Mouse (Mus musculus): Measurements from ENCODE around the gene Igsf21. TPM values are rescaled to one million over a fixed set of nuclear protein-coding genes. Genes with fewer than 3 reads are reported as not detected.

Igsf21 gene
- polyA plus RNA-seq, 1 experiment, result 58.2 TPM

DNA sequence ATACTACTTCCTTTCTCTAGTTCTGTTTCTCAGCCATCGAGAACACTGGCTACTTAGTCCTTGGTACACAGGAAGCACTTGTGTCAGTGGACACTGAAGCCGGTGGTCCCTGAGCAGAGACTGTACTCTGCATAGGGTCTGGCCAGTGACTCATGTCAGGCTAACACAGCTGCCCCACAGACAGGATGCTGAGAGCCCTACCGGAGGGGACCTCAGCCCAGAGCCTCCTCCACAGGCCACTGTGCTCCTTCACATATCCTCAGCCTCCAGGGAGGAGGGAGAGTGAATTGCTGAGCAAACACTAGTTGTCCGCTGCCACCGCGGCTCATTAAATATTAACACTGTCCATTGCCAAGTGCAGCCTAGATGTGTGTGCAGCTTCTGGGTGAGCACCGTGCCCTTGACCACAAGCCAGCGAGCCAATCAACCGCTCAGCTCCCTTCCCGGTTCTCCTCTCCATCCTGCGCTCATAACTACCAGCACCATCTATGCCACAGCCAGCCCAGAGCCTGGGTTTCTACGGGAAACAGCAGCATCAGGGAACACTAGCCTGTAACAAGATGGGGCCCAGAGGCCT, 42.8 kb downstream of the Igsf21 start:
- no peak for DNase-seq (ENCODE audit: extremely low spot score in 1 of 2, low spot score in 1 of 2)

DNA sequence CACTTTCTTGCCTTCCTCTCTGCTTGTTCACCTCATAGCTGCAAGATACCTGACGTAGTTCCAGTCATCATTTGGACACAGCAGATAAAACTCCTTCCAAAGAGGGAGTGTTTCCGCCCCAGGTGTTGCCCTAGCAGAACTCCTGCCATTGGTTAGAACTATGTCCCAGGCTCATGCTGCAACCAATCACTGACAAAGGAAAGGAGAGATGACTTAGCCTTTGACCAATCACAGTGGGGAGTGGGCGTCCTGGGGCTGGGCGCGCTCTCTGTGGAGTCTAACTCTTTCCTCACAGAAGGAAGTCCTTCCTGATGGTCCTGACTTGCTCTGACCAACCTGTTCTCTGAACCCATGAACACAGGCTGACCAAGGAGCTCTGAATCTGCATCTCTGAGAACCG, 44.4 kb downstream of the Igsf21 start:
- no peak for DNase-seq (ENCODE audit: extremely low spot score in 1 of 2, low spot score in 1 of 2)

GRCm38 (mm10) chr4:140200296-140200695, 46.3 kb downstream of the Igsf21 start:
- DNase-seq (ENCODE audit: extremely low spot score in 1 of 2, low spot score in 1 of 2), result no peak

DNA sequence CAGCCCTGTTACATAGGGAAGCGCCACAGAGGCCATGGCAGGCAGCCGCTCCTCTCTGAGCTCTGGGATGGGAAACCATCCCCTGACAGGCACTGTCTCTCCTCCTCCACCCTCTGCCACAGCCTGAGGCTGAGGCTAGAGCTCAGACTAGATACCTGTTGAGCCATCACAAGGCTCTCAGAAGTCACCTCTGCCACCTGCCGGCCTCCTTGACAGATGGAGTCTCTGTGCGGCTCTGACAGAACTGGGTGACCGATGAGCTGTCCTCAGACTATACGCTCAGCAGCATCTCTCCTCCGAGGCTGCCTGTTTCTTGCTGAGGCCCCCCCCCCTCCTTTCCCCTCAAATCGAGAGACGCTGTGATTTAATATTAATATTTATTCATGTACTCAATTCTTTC, 49.9 kb downstream of the Igsf21 start:
- no peak for DNase-seq (ENCODE audit: extremely low spot score in 1 of 2, low spot score in 1 of 2)

DNA sequence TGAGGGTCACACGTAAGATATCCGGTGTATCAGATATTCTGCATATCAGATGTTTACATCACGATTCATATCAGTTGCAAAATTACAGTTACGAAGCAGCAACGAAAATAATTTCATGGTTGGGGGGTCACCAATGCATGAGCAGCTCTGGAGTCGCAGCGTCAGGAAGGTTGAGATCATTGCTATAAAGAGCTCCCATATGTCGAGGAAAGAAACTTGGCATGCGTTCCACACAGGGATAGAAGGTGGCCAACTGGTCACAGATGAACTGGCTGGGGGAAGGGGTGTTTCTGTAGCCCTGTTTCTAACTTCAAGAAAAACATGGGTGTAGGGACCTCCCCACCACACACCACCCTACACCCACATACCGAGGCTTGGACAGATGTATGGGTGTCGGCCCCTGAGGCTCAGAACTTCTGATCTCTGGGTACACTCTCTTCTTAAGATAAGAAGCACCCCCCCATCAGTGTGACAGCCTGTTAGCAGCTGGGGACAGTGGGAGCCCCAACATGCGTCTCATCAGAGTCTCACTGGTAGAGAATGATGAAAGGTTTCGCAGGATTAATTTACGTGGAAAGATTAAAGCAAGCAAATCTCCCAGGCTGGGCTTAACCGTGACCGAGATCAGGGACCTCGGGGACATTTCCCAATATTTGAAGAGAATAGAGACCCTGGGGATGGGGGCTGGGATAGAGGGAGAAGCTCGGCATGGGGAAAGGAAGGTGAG, 54.1 kb downstream of the Igsf21 start:
- DNase-seq (ENCODE audit: extremely low spot score in 1 of 2, low spot score in 1 of 2), result peak in 1 of 2 experiments; percentile 53

- DNase-seq (ENCODE audit: extremely low spot score in 1 of 2, low spot score in 1 of 2), result peak; percentile 37 to 71
These were observed 57.0 kb downstream of the Igsf21 start for GRCm38 (mm10) chr4:140189601-140190000.

GRCm38 (mm10) chr4:140188626-140189025, 58.0 kb downstream of the Igsf21 start:
- no peak for DNase-seq (ENCODE audit: extremely low spot score in 1 of 2, low spot score in 1 of 2)

DNA sequence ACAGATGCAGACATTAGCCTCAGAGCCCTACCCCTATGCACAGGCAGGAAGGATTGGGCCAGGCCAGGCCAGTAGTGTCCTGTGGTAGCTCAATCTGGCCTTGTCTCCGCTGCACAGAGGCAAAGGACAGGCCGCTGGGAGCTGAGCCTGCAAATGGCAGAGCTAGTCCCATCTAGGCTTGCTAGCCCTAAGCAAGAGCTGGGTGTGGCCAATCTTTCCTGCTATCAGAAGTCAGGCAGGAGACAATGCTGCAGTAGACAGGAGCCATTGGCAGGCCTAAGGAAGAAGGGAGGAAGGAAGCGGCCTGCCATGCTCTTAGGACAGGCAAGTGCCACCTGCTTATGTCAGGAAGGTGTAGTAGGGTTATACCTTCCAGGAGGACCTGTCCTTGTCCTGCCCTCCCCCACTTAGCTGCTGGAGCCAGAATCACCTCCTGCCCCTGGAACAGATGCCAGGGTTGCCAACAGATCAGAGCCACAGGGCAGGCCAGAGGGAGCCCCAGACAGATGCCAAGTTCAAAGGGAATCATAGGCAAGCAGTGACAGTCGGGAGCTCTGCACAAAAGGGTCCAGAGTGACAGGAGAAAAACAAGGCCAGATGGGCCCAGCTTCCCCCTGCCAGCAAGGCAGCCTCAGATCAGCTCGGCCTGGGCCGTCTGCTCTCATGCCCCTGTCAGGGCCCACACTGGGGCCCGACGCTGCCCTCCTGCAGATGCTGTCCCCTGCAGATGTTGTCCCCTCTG, 59.0 kb downstream of the Igsf21 start:
- no peak for DNase-seq (ENCODE audit: extremely low spot score in 1 of 2, low spot score in 1 of 2)

DNA sequence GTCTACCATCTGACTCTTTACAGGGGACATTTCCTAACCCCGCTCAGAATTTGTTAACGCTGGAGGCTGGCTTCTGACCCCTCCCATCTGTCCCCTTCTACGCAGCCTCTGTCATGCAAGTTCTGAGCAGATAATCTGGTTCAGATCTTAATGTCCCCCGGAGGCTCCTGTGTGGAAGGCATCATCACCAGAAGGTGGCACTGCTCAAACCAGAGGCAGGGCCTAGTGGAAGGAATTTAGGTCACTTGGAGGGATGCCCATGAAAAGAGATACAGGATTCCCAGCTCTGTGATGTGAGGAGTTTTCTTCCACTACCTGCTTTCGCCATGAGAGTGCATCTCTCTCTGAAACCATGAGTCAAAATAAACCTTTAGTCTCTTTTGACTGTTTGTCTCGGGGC, 67.0 kb downstream of the Igsf21 start:
- DNase-seq (ENCODE audit: extremely low spot score in 1 of 2, low spot score in 1 of 2), result no peak

- no peak for DNase-seq (ENCODE audit: extremely low spot score in 1 of 2, low spot score in 1 of 2)
These were observed 69.5 kb downstream of the Igsf21 start for GRCm38 (mm10) chr4:140177055-140177454.

DNA sequence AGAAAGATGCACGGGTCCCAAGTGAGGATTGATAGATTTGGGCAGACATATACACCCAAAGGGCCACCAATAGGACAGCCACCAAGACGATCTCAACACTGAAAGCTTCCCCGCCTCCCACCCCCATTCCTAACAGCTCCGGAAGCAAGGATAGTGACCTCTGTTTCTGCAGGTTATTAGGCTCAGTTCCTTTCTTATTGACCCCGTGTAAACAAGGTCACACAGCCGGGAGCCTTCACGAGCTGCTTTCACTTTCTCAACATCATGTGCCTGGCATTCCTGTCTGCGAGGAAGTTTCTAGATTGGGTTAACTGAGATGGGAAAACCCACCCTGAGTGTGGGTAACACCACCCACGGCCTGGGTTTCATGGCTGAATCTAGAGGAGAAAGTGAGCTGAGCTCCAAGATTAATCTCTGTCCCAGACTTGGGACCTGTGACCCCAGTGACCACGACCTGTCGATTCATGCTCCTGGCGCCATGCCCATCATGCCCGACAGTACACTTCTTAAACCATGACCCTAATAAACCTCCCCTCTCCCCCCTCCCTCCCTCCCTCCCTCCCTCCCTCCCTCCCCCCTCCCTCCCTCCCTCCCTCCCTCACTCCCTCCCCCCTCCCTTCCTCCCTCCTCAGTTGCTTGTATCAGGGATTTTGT, 72.7 kb downstream of the Igsf21 start:
- DNase-seq (ENCODE audit: extremely low spot score in 1 of 2, low spot score in 1 of 2), result no peak

DNA sequence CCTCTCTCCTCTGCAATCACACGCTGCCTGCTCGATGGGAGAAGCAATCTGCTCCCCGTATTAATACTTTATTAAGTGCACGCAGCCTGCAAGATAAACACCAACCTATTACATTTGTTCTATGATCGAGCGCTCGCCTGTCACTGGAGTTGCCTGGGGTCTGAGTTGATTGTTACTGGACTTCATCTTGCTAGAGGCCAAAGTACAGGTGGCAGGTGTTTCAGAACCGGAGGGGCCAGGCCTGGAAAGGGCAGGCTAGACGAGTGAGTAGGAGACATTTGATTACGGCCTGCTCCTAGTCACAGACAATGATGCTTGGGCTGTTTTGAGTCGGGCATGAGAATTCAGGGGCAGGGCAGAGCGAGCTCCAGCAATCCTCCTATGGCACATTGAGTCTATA, 73.5 kb downstream of the Igsf21 start:
- no peak for DNase-seq (ENCODE audit: extremely low spot score in 1 of 2, low spot score in 1 of 2)

DNA sequence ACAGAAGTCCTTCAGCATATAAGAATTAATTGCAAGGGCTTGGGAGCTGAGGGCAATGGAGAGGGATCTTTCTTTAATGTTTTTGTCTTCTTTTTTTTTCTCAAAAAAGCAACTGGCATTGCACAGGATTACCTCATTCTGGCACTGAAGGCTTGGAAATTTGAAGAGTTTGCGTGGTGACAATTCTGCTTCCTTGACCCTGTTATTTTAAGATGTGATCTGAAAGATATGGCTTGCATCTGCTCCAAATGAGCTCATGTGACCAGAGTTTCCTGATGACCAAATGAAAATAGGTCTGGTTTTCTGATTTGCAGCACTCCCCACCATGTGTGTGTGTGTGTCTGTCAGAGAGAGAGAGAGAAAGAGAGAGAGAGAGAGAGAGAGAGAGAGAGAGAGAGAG, 74.7 kb downstream of the Igsf21 start:
- DNase-seq (ENCODE audit: extremely low spot score in 1 of 2, low spot score in 1 of 2), result no peak

- DNase-seq (ENCODE audit: extremely low spot score in 1 of 2, low spot score in 1 of 2), result no peak
These were observed 75.4 kb downstream of the Igsf21 start for GRCm38 (mm10) chr4:140171189-140171588.

DNA sequence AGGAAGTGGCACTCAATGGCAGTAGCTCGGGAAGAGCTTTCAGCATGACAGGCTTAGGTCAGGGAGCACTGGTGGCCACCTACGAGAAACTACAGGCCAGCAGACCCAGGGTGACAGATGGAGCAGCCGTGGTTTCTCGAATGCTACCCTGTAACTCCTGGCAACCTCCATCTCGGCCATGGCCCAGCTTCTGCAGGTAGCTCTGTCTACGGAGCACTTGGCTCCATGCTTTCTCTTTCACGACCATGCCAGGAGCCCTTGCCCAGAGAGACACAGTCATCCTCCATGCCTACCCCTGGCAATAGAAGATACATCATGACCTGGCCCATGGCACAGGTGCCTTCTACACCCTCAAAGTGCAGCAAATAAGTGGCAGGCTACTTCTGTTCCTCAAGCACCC, 80.7 kb downstream of the Igsf21 start:
- DNase-seq (ENCODE audit: extremely low spot score in 1 of 2, low spot score in 1 of 2), result no peak

DNA sequence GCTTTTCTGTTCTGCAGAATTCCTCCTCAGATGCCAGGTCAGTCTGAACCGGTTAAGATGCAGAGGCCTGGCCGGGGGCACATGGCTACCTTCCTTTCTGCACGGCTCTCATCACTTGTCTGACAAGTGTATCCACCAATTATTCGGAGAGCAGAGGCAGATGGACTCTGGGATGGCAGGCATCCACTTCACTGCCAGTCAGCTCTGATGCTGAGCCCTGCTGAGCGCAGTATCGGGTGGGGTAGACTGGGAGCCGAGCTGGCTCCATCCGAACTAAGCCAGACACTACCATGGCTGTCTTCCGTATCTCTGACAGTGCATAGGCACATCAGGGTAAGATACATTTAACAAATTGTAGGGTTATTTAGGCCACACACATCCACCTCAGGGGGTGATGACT, 81.9 kb downstream of the Igsf21 start:
- DNase-seq (ENCODE audit: extremely low spot score in 1 of 2, low spot score in 1 of 2), result no peak

DNA sequence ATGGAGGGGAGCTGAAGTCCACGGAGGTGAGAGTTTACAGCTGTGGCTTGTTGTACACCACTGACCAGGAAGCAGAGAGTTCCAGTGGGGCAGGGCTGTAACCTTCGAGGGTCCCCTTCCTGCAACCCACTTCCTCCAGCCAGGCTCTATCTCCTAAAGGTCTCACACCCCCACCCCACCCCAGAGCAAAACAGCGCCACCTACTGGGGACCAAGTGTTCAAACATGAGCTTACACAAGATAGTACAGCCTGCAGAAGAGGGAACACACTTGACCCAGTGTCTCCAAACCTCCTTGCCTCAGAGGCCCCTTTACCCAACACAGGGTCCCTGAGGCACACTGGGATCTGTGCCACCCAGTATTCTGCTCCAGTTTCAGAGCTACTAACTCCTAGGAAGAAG, 87.0 kb downstream of the Igsf21 start:
- no peak for DNase-seq (ENCODE audit: extremely low spot score in 1 of 2, low spot score in 1 of 2)

DNA sequence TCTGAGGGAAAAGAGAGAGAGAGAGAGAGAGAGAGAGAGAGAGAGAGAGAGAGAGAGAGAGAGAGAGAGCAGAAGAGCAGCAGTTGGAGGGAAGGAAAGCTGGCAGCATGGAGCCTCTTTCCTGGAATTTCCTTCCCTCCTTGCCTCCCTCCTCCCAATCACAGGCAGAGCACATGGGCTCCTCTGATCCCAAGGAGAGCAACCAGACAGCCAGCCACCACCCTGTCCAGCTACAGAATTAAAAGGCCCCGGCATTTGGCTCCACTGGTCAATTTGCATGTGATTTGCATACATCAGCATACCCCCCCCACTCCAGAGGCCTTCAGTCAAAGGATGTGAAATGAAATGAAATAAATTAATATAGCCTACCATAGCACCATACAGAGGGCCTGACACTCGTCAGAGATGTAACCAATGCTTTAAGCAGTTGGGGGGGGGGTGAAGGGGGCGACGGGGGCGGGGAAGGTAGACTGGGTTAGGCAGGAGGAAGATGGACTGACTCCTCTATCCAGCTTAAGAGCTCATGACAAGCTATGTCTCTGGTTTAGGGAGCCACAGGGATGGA, 91.6 kb downstream of the Igsf21 start:
- no peak for DNase-seq (ENCODE audit: extremely low spot score in 1 of 2, low spot score in 1 of 2)

GRCm38 (mm10) chr4:140154484-140154883, 92.1 kb downstream of the Igsf21 start:
- peak in 1 of 2 experiments; percentile 31 for DNase-seq (ENCODE audit: extremely low spot score in 1 of 2, low spot score in 1 of 2)

GRCm38 (mm10) chr4:140153711-140154114, 92.9 kb downstream of the Igsf21 start:
- no peak for DNase-seq (ENCODE audit: extremely low spot score in 1 of 2, low spot score in 1 of 2)

DNA sequence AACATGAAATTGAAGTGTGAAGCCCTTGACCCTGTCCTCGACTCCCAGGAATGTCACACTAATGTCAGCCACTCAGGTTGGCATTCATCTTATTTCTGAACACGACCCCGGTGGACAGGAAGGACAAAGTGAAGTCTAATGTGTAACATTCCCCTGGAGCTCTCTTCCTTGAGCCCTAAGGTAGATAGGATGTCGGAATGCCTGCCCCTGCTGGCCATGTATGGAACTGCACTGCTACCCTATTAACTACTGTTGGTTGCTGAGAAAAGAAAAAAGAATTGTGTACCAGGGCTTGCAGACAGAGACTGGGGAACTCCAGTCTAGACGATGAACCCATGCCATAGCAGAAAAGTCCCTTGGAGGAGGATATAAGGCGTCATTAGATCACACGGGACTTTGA, 93.5 kb downstream of the Igsf21 start:
- peak in 1 of 2 experiments; percentile 73 for DNase-seq (ENCODE audit: extremely low spot score in 1 of 2, low spot score in 1 of 2)
